Mouse (Mus musculus): ENCODE measurements around the gene Cntnap2.

GRCm38 (mm10) chr6:46428231-46428630 is 1369.1 kb downstream of the Cntnap2 start:
- no peak for TF ChIP-seq CTCF (IDR thresholded peaks at IDR 0.05; ENCODE audit: low read depth)
- TF ChIP-seq EP300 (IDR thresholded peaks at IDR 0.05; ENCODE audit: low read depth), result no peak
